Mouse (Mus musculus) spleen, adult 2 months (tissue): ENCODE measurements around the gene Galnt2. TPM values are rescaled to one million over a fixed set of nuclear protein-coding genes. Genes with fewer than 3 reads are reported as not detected.

Experiments
- DNase-seq, 2 experiments: peaks; one replicate each; pipeline versions ENCODE4 v3.0.0 to v3.0.0-alpha.2; 2012 to 2021; ENCODE audit warnings: low spot score in 2 of 2, low read depth in 1 of 2
- H3K27ac ChIP-seq: fragments of 200-500 bp; 2 replicates; pipeline ENCODE4 v1.5.1; 2012; ENCODE audit warnings: low read length, inconsistent platforms; ENCODE audit not compliant: insufficient read depth
- H3K27me3 ChIP-seq: fragments of 200-500 bp; 2 replicates; pipeline ENCODE4 v1.6.1; 2012; ENCODE audit warnings: mild to moderate bottlenecking, moderate library complexity, low read length, inconsistent platforms; ENCODE audit not compliant: control insufficient read depth, insufficient read depth
- H3K36me3 ChIP-seq: fragments of 200-500 bp; 2 replicates; pipeline ENCODE4 v1.6.1; 2012; ENCODE audit warnings: mild to moderate bottlenecking, low read length, inconsistent platforms; ENCODE audit not compliant: control insufficient read depth, insufficient read depth
- H3K4me1 ChIP-seq: fragments of 200-500 bp; 2 replicates; pipeline ENCODE4 v1.6.1; 2011; ENCODE audit warnings: inconsistent platforms; ENCODE audit not compliant: control insufficient read depth, insufficient read depth, insufficient read length
- H3K4me3 ChIP-seq: fragments of 200-500 bp; 2 replicates; pipeline ENCODE4 v1.5.1; 2011; ENCODE audit warnings: mild to moderate bottlenecking, inconsistent platforms; ENCODE audit not compliant: insufficient read depth, insufficient read length; ENCODE audit errors: extremely low read depth
- CTCF ChIP-seq: fragments of 200-500 bp; IDR thresholded peaks from 2 replicates; pipeline ENCODE4 v1.5.1; 2011; ENCODE audit warnings: mild to moderate bottlenecking, inconsistent platforms; ENCODE audit not compliant: insufficient read depth, insufficient read length, insufficient replicate concordance; ENCODE audit errors: extremely low read depth
- POLR2A ChIP-seq: fragments of 200-500 bp; IDR thresholded peaks from 2 replicates; pipeline ENCODE4 v1.6.1; 2011; ENCODE audit warnings: low read depth, low read length, inconsistent platforms
- WGBS: fragments of 180-500 bp; shearing (Covaris S2); methylation state at CpG from one replicate; pipeline ENCODE4 v1.1.7; 2018; 5-methylcytosine and 5-hydroxymethylcytosine counted together
- polyA plus RNA-seq: library from polyadenylated mRNA; depleted of rRNA; stranded (reverse); fragments of >200 nt; gene quantifications from 2 replicates; pipeline ENCODE4 v1.2.3, GENCODE M21; 2012

The Galnt2 gene
- polyA plus RNA-seq, 1 experiment = 9.4 TPM

GRCm38 (mm10) chr8:124272792-124273191, 41.6 kb downstream of the Galnt2 start:
- H3K36me3 ChIP-seq = no peaks in the 10 kb centered on the region
- peak overlapping the region; percentile 89 for H3K27ac ChIP-seq
- no peak overlapping the region for H3K4me3 ChIP-seq
- no peaks in the 10 kb centered on the region for H3K27me3 ChIP-seq
- WGBS = 47% methylated on average over 3 of the region's 3 CpGs
- no peak for TF ChIP-seq POLR2A
- TF ChIP-seq CTCF = no peak
- no peak for DNase-seq
- H3K4me1 ChIP-seq = peaks cover 37% of the 10 kb centered on the region

- no peaks in the 10 kb centered on the region for H3K27me3 ChIP-seq
- DNase-seq = peak in 1 of 2 experiments; percentile 60
- peaks cover 37% of the 10 kb centered on the region for H3K4me1 ChIP-seq
- TF ChIP-seq POLR2A = 0 out of 2 replicates have a peak, but pooled peaks have one; percentile 3
- no peak for TF ChIP-seq CTCF
- H3K27ac ChIP-seq = peak overlapping the region; percentile 89
- WGBS = 14% methylated on average over 8 of the region's 8 CpGs
- no peaks in the 10 kb centered on the region for H3K36me3 ChIP-seq
- peak overlapping the region; percentile 11; the same call in 1 of the 2 replicates for H3K4me3 ChIP-seq
Measured at GRCm38 (mm10) chr8:124273606-124274218, 42.5 kb downstream of the Galnt2 start.

GRCm38 (mm10) chr8:124274441-124275120, 43.4 kb downstream of the Galnt2 start:
- no peak for TF ChIP-seq POLR2A
- TF ChIP-seq CTCF = no peak
- H3K27ac ChIP-seq = peak overlapping the region; percentile 89
- no peak for DNase-seq

GRCm38 (mm10) chr8:124275377-124276071, 44.3 kb downstream of the Galnt2 start:
- TF ChIP-seq CTCF (no peak), POLR2A (no peak)
- DNase-seq = no peak
- peaks cover 37% of the 10 kb centered on the region for H3K4me1 ChIP-seq
- H3K4me3 ChIP-seq = no peak overlapping the region
- H3K27me3 ChIP-seq = no peaks in the 10 kb centered on the region
- H3K36me3 ChIP-seq = no peaks in the 10 kb centered on the region
- H3K27ac ChIP-seq = peak overlapping the region; percentile 89
- 70% methylated on average over 10 of the region's 10 CpGs for WGBS

More at GRCm38 (mm10) chr8:124274441-124275120, 43.4 kb downstream of the Galnt2 start:
- Histone ChIP-seq H3K36me3 (no peaks in the 10 kb centered on the region), H3K27me3 (no peaks in the 10 kb centered on the region), H3K4me3 (no peak overlapping the region), H3K4me1 (peaks cover 37% of the 10 kb centered on the region)
- 47% methylated on average over 10 of the region's 10 CpGs for WGBS

GRCm38 (mm10) chr8:124277951-124278910, 47.0 kb downstream of the Galnt2 start:
- H3K27me3 ChIP-seq = no peaks in the 10 kb centered on the region
- 87% methylated on average over 24 of the region's 24 CpGs for WGBS
- TF ChIP-seq POLR2A = no peak
- peaks cover 27% of the 10 kb centered on the region; the same call in 1 of the 2 replicates for H3K4me1 ChIP-seq
- H3K4me3 ChIP-seq = no peak overlapping the region
- H3K27ac ChIP-seq = no peak overlapping the region
- H3K36me3 ChIP-seq = no peaks in the 10 kb centered on the region
- DNase-seq = no peak
